Mouse (Mus musculus) hindbrain, postnatal 0 days (tissue): Measurements from ENCODE around the gene Atp5s. TPM values are rescaled to one million over a fixed set of nuclear protein-coding genes. Genes with fewer than 3 reads are reported as not detected.

Source experiments
- ATAC-seq: fragments of 200-750 bp; cut with Nextera tagmentation; 2 replicates; pipeline ENCODE4 v1.8.0; 2017; ENCODE audit warnings: mild to moderate bottlenecking, moderate TSS enrichment, moderate library complexity
- DNase-seq: peaks from one replicate; pipeline ENCODE4 v3.0.0-alpha.2; 2015; ENCODE audit warnings: low spot score
- H3K27ac ChIP-seq: fragments of 300-500 bp; sonication (generic); 2 replicates; pipeline ENCODE4 v1.5.1; 2014; ENCODE audit warnings: mild to moderate bottlenecking
- H3K27me3 ChIP-seq: fragments of 300-500 bp; sonication (generic); 2 replicates; pipeline ENCODE4 v1.6.1; 2014; ENCODE audit warnings: low read length, mixed read lengths; ENCODE audit not compliant: insufficient read depth
- H3K36me3 ChIP-seq: fragments of 300-500 bp; sonication (generic); 2 replicates; pipeline ENCODE4 v1.6.1; 2014; ENCODE audit warnings: low read length, mixed read lengths; ENCODE audit not compliant: insufficient read depth
- H3K4me1 ChIP-seq: fragments of 300-500 bp; sonication (generic); 2 replicates; pipeline ENCODE4 v1.6.1; 2014; ENCODE audit warnings: antibody characterized with exemption, low read length, mixed read lengths; ENCODE audit not compliant: insufficient read depth
- H3K4me2 ChIP-seq: fragments of 300-500 bp; sonication (generic); 2 replicates; pipeline ENCODE4 v1.6.1; 2014; ENCODE audit warnings: low read depth, mild to moderate bottlenecking, low read length, moderate library complexity, mixed read lengths
- H3K4me3 ChIP-seq: fragments of 300-500 bp; sonication (generic); 2 replicates; pipeline ENCODE4 v1.5.1; 2014; ENCODE audit warnings: low read length
- H3K9ac ChIP-seq: fragments of 300-500 bp; sonication (generic); replicated peaks from 2 replicates; pipeline ENCODE4 v1.6.1; 2014; ENCODE audit warnings: mild to moderate bottlenecking, low read length, moderate library complexity, mixed read lengths
- H3K9me3 ChIP-seq: fragments of 300-500 bp; sonication (generic); 2 replicates; pipeline ENCODE4 v1.6.1; 2016; ENCODE audit warnings: low read length, mixed read lengths
- CTCF ChIP-seq: IDR thresholded peaks from 2 replicates; pipeline ENCODE4 v1.5.1; 2016; ENCODE audit warnings: antibody characterized with exemption, control low read depth, low read depth
- WGBS: fragments of 180-500 bp; shearing (Covaris S2); extraction: QIAGEN DNeasy Blood & Tissue Kit; methylation state at CpG from one replicate; pipeline ENCODE4 v1.1.7; 2014; 5-methylcytosine and 5-hydroxymethylcytosine counted together
- microRNA counts: library from miRNA; unstranded; fragments of <30 nt; microRNA quantifications from one replicate; lab custom pipeline; 2015
- microRNA-seq, 2 experiments: library from miRNA; unstranded; fragments of <30 nt; microRNA quantifications; one replicate each; pipeline ENCODE4; 2016
- polyA plus RNA-seq: library from polyadenylated mRNA; unstranded; fragments of >200 nt; fragmentation: Nextera tagmentation; extraction: Ambion mirVana; gene quantifications from 2 replicates; pipeline ENCODE4 v1.2.1, GENCODE M21; 2015
- total RNA-seq: library from RNA; depleted of rRNA; stranded (reverse); fragments of >200 nt; gene quantifications from 2 replicates; pipeline ENCODE4 v1.2.3, GENCODE M21; 2014; rRNA removed

Atp5s gene
- total and polyA plus RNA-seq, 2 experiments from 2014 or later, result 33.5 to 38.9 TPM

- no peaks in the 10 kb centered on the region for H3K27me3 ChIP-seq
- no peak for ATAC-seq
- H3K36me3 ChIP-seq, result no peaks in the 10 kb centered on the region
- no peak overlapping the region for H3K9ac ChIP-seq
- no peak for TF ChIP-seq CTCF
- no peak overlapping the region for H3K4me2 ChIP-seq
- no peaks in the 10 kb centered on the region for H3K4me1 ChIP-seq
- no peak overlapping the region for H3K27ac ChIP-seq
- 88% methylated on average over 9 of the region's 9 CpGs for WGBS
- DNase-seq, result no peak
- H3K9me3 ChIP-seq, result no peaks in the 10 kb centered on the region
- no peak overlapping the region for H3K4me3 ChIP-seq
Measured at GRCm38 (mm10) chr12:69785471-69785870, 60.7 kb downstream of the Atp5s start.

GRCm38 (mm10) chr12:69788380-69788779 is 63.6 kb downstream of the Atp5s start:
- DNase-seq (no peak), ATAC-seq (no peak)
- Histone ChIP-seq H3K4me3 (no peak overlapping the region), H3K27me3 (no peaks in the 10 kb centered on the region), H3K36me3 (no peaks in the 10 kb centered on the region), H3K4me2 (peak overlapping the region; percentile 99), H3K27ac (no peak overlapping the region), H3K9me3 (no peaks in the 10 kb centered on the region), H3K9ac (no peak overlapping the region), H3K4me1 (0 out of 2 replicates have a peak, but pooled peaks cover 3% of the 10 kb centered on the region)
- TF ChIP-seq CTCF, result no peak
- WGBS, result 85% methylated on average over 5 of the region's 5 CpGs

- Histone ChIP-seq H3K4me1 (0 out of 2 replicates have a peak, but pooled peaks cover 3% of the 10 kb centered on the region), H3K4me2 (peak overlapping the region; percentile 99), H3K9ac (peak overlapping the region; percentile 73), H3K36me3 (no peaks in the 10 kb centered on the region), H3K9me3 (no peaks in the 10 kb centered on the region), H3K27me3 (no peaks in the 10 kb centered on the region), H3K4me3 (peak overlapping the region; percentile 59), H3K27ac (peak overlapping the region; percentile 80)
- ATAC-seq (peak; percentile 46), DNase-seq (peak; percentile 33)
- TF ChIP-seq CTCF, result no peak
- WGBS, result 30% methylated on average over 27 of the region's 27 CpGs
Measured at GRCm38 (mm10) chr12:69789766-69790529, 65.2 kb downstream of the Atp5s start.

GRCm38 (mm10) chr12:69790530-69791505 is 66.1 kb downstream of the Atp5s start, which contains the start of gene Cdkl1:
Cdkl1 (minus strand) TSS chr12:69791267.
- peak; percentile 10; the same call in 1 of the 2 replicates for TF ChIP-seq CTCF

More at GRCm38 (mm10) chr12:69790530-69791505, 66.1 kb downstream of the Atp5s start, which contains the start of gene Cdkl1:
- Histone ChIP-seq H3K27ac (peak within 1 kb of the TSS; percentile 80), H3K36me3 (no peaks in the 10 kb centered on the region), H3K4me2 (peak within 1 kb of the TSS; percentile 99), H3K4me1 (0 out of 2 replicates have a peak, but pooled peaks cover 3% of the 10 kb centered on the region), H3K9ac (peak within 1 kb of the TSS; percentile 73), H3K9me3 (no peaks in the 10 kb centered on the region), H3K4me3 (peak within 1 kb of the TSS; percentile 59), H3K27me3 (no peaks in the 10 kb centered on the region)
- DNase-seq (peak; percentile 70), ATAC-seq (peak; percentile 91)
- under 1% methylated on average over 43 of the region's 45 CpGs for WGBS

MicroRNA genes within 50 kb of the gene (microRNA counts, 519-probe panel; counts per million panel counts)
- microRNA mmu-miR-681 (lab: Ali Mortazavi, UCI), result not detected

Small RNAs within 50 kb of the gene (microRNA-seq; reads per million reads assigned to microRNA genes)
- gene Mir681, result 0 reads per million in 2 experiments

Other genes with a start within 250 kb of the Atp5s start
- 4.0 and 6.1 TPM in 2 replicates for gene Vcpkmt, start 141.9 kb upstream of the Atp5s start, total RNA-seq
- gene Vcpkmt, start 141.9 kb upstream of the Atp5s start, polyA plus RNA-seq, result 33.0 and 33.6 TPM in 2 replicates
- 27.3 and 35.0 TPM in 2 replicates for gene Sos2, start 43.1 kb upstream of the Atp5s start, total RNA-seq
- 7.6 and 9.2 TPM in 2 replicates for gene Sos2, start 43.1 kb upstream of the Atp5s start, polyA plus RNA-seq
- 10.5 and 12.2 TPM in 2 replicates for gene L2hgdh, start 77 bp upstream of the Atp5s start, total RNA-seq
- 10.2 and 11.0 TPM in 2 replicates for gene L2hgdh, start 77 bp upstream of the Atp5s start, polyA plus RNA-seq
- 28.3 and 51.5 TPM in 2 replicates for gene Cdkl1, start 66.3 kb downstream of the Atp5s start, total RNA-seq
- 20.2 and 26.7 TPM in 2 replicates for gene Cdkl1, start 66.3 kb downstream of the Atp5s start, polyA plus RNA-seq
- 130 and 143 TPM in 2 replicates for gene Atl1, start 167.7 kb downstream of the Atp5s start, total RNA-seq
- gene Atl1, start 167.7 kb downstream of the Atp5s start, polyA plus RNA-seq, result 145 and 151 TPM in 2 replicates
- gene Map4k5, start 168.2 kb downstream of the Atp5s start, total RNA-seq, result 30.9 and 32.3 TPM in 2 replicates
- 17.1 and 19.5 TPM in 2 replicates for gene Map4k5, start 168.2 kb downstream of the Atp5s start, polyA plus RNA-seq